Mouse (Mus musculus): ENCODE data around the gene Stat5a. TPM values are rescaled to one million over a fixed set of nuclear protein-coding genes. Genes with fewer than 3 reads are reported as not detected.
A peak's percentile ranks its signal among the peaks of the same experiment; 100 is the strongest.

The Stat5a gene
- polyA plus RNA-seq, 1 experiment: 3.6 TPM

GRCm38 (mm10) chr11:100848080-100848479, 11.1 kb upstream of the Stat5a start:
- H3K27me3 ChIP-seq (ENCODE audit: control insufficient read depth, insufficient read depth, low read length, poor library complexity, severe bottlenecking): peaks cover 14% of the 10 kb centered on the region
- no peaks in the 10 kb centered on the region for H3K9me3 ChIP-seq (replicated peaks; ENCODE audit: control insufficient read depth, insufficient read depth, low read length, poor library complexity, severe bottlenecking)
- no peak overlapping the region for H3K9ac ChIP-seq (ENCODE audit: low read depth, poor library complexity, severe bottlenecking)
- H3K4me3 ChIP-seq (ENCODE audit: low read depth, low read length): no peak overlapping the region
- TF ChIP-seq EP300 (IDR thresholded peaks at IDR 0.05; ENCODE audit: insufficient read depth, low read depth, low read length): no peak
- TF ChIP-seq CTCF (IDR thresholded peaks at IDR 0.05; ENCODE audit: low read depth, low read length): no peak
- no peak for TF ChIP-seq POLR2A (IDR thresholded peaks at IDR 0.05; ENCODE audit: insufficient read depth, low read length)
- H3K27ac ChIP-seq (ENCODE audit: insufficient read depth, low read length): no peak overlapping the region
- no peaks in the 10 kb centered on the region for H3K4me1 ChIP-seq (ENCODE audit: control insufficient read depth, insufficient read depth, low read length)
- no peaks in the 10 kb centered on the region for H3K36me3 ChIP-seq (ENCODE audit: control insufficient read depth, insufficient read depth, low read length, poor library complexity, severe bottlenecking)

- H3K27me3 ChIP-seq (ENCODE audit: control insufficient read depth, insufficient read depth, low read length, poor library complexity, severe bottlenecking): peaks cover 14% of the 10 kb centered on the region
- TF ChIP-seq EP300 (IDR thresholded peaks at IDR 0.05; ENCODE audit: insufficient read depth, low read depth, low read length) (no peak), CTCF (IDR thresholded peaks at IDR 0.05; ENCODE audit: low read depth, low read length) (no peak), POLR2A (IDR thresholded peaks at IDR 0.05; ENCODE audit: insufficient read depth, low read length) (no peak)
- H3K4me3 ChIP-seq (ENCODE audit: low read depth, low read length): no peak overlapping the region
- no peak overlapping the region for H3K9ac ChIP-seq (ENCODE audit: low read depth, poor library complexity, severe bottlenecking)
- no peaks in the 10 kb centered on the region for H3K9me3 ChIP-seq (replicated peaks; ENCODE audit: control insufficient read depth, insufficient read depth, low read length, poor library complexity, severe bottlenecking)
- no peak overlapping the region for H3K27ac ChIP-seq (ENCODE audit: insufficient read depth, low read length)
- H3K4me1 ChIP-seq (ENCODE audit: control insufficient read depth, insufficient read depth, low read length): no peaks in the 10 kb centered on the region
- H3K36me3 ChIP-seq (ENCODE audit: control insufficient read depth, insufficient read depth, low read length, poor library complexity, severe bottlenecking): no peaks in the 10 kb centered on the region
Measured at GRCm38 (mm10) chr11:100848789-100849379, 10.3 kb upstream of the Stat5a start.

- Histone ChIP-seq H3K27ac (ENCODE audit: insufficient read depth, low read length) (no peak overlapping the region), H3K36me3 (ENCODE audit: control insufficient read depth, insufficient read depth, low read length, poor library complexity, severe bottlenecking) (no peaks in the 10 kb centered on the region), H3K27me3 (ENCODE audit: control insufficient read depth, insufficient read depth, low read length, poor library complexity, severe bottlenecking) (peaks cover 14% of the 10 kb centered on the region), H3K4me3 (ENCODE audit: low read depth, low read length) (peak overlapping the region; percentile 82), H3K9me3 (replicated peaks; ENCODE audit: control insufficient read depth, insufficient read depth, low read length, poor library complexity, severe bottlenecking) (no peaks in the 10 kb centered on the region), H3K4me1 (ENCODE audit: control insufficient read depth, insufficient read depth, low read length) (no peaks in the 10 kb centered on the region), H3K9ac (ENCODE audit: low read depth, poor library complexity, severe bottlenecking) (peak overlapping the region; percentile 100)
- TF ChIP-seq EP300 (IDR thresholded peaks at IDR 0.05; ENCODE audit: insufficient read depth, low read depth, low read length) (no peak), CTCF (IDR thresholded peaks at IDR 0.05; ENCODE audit: low read depth, low read length) (no peak), POLR2A (IDR thresholded peaks at IDR 0.05; ENCODE audit: insufficient read depth, low read length) (no peak)
Measured at GRCm38 (mm10) chr11:100849456-100850037, 9.6 kb upstream of the Stat5a start.

- TF ChIP-seq CTCF (IDR thresholded peaks at IDR 0.05; ENCODE audit: low read depth, low read length) (no peak), EP300 (IDR thresholded peaks at IDR 0.05; ENCODE audit: insufficient read depth, low read depth, low read length) (no peak), POLR2A (IDR thresholded peaks at IDR 0.05; ENCODE audit: insufficient read depth, low read length) (no peak)
- Histone ChIP-seq H3K27ac (ENCODE audit: insufficient read depth, low read length) (no peak within 1 kb of the TSS), H3K9me3 (replicated peaks; ENCODE audit: control insufficient read depth, insufficient read depth, low read length, poor library complexity, severe bottlenecking) (no peaks in the 10 kb centered on the region), H3K4me3 (ENCODE audit: low read depth, low read length) (peak within 1 kb of the TSS; percentile 82), H3K9ac (ENCODE audit: low read depth, poor library complexity, severe bottlenecking) (peak within 1 kb of the TSS; percentile 100), H3K36me3 (ENCODE audit: control insufficient read depth, insufficient read depth, low read length, poor library complexity, severe bottlenecking) (no peaks in the 10 kb centered on the region), H3K4me1 (ENCODE audit: control insufficient read depth, insufficient read depth, low read length) (no peaks in the 10 kb centered on the region), H3K27me3 (ENCODE audit: control insufficient read depth, insufficient read depth, low read length, poor library complexity, severe bottlenecking) (peaks cover 14% of the 10 kb centered on the region)
Measured at GRCm38 (mm10) chr11:100850038-100850777, 8.9 kb upstream of the Stat5a start, which contains the start of gene Stat5b. Stat5b (minus strand) TSS chr11:100850724.

- TF ChIP-seq EP300 (IDR thresholded peaks at IDR 0.05; ENCODE audit: insufficient read depth, low read depth, low read length) (no peak), POLR2A (IDR thresholded peaks at IDR 0.05; ENCODE audit: insufficient read depth, low read length) (no peak), CTCF (IDR thresholded peaks at IDR 0.05; ENCODE audit: low read depth, low read length) (no peak)
- Histone ChIP-seq H3K4me1 (ENCODE audit: control insufficient read depth, insufficient read depth, low read length) (no peaks in the 10 kb centered on the region), H3K27ac (ENCODE audit: insufficient read depth, low read length) (no peak overlapping the region), H3K36me3 (ENCODE audit: control insufficient read depth, insufficient read depth, low read length, poor library complexity, severe bottlenecking) (no peaks in the 10 kb centered on the region), H3K9ac (ENCODE audit: low read depth, poor library complexity, severe bottlenecking) (peak overlapping the region; percentile 100), H3K27me3 (ENCODE audit: control insufficient read depth, insufficient read depth, low read length, poor library complexity, severe bottlenecking) (peaks cover 14% of the 10 kb centered on the region), H3K4me3 (ENCODE audit: low read depth, low read length) (peak overlapping the region; percentile 82), H3K9me3 (replicated peaks; ENCODE audit: control insufficient read depth, insufficient read depth, low read length, poor library complexity, severe bottlenecking) (no peaks in the 10 kb centered on the region)
Measured at GRCm38 (mm10) chr11:100850778-100851528, 8.2 kb upstream of the Stat5a start.

Data from ES-Bruce4 (cell line).